Mouse (Mus musculus) liver, embryonic 14.5 days (tissue): ENCODE measurements around the gene Gpr25.

Experiments used
- CTCF ChIP-seq: IDR thresholded peaks from 2 replicates; pipeline ENCODE4 v1.5.1; 2016; ENCODE audit warnings: antibody characterized with exemption, low read depth, control low read depth
- EP300 ChIP-seq: IDR thresholded peaks from 2 replicates; pipeline ENCODE4 v1.6.1; 2016; ENCODE audit warnings: antibody characterized with exemption, low read depth

DNA sequence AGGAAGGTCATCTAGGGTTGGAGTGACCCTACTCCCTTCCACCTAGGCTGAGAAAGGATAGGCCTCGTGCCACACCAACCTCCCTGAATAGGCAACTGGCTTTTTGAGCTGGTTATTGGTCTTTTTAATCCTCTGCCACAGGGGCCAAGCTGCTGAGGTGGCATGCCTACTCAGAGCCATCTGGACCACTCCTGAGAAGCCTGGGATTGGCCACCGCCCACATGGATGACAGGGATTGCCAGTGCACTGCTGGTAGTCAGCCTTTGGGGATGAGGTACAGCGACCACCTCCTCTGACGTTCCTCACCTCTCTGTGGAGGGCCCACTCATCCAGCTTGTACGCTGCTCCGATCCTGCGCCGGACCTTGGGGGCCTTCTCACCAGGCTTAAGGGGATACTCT, 34.8 kb downstream of the Gpr25 start:
- TF ChIP-seq CTCF (no peak), EP300 (no peak)
